Mouse (Mus musculus): ENCODE measurements around the gene Ppp4r4. TPM values are rescaled to one million over a fixed set of nuclear protein-coding genes. Genes with fewer than 3 reads are reported as not detected.

Ppp4r4 gene
- polyA plus RNA-seq, 1 experiment from 2014 or later, result 1.9 TPM

DNA sequence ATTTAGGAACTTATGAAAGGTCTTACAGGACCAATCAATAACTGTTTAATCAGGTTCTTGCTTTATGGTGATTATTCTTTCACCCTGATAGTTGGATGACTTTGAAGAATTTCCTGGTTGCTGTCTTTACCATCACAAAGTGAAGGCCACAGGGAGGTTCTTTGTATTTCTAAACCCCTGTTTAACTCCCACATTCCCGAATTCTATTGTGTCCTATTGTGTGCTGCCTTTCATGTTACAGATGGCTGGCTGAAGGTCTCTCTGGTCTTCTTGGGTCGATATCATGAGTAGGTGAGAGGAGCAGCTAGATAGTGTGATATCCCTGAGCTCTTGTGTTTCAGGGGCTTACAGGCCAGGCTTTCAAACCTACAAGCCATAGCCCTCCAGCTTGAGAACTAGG is 15.4 kb downstream of the Ppp4r4 start:
- no peaks in the 10 kb centered on the region for H3K9me3 ChIP-seq (ENCODE audit: control insufficient read depth, low read depth, low read length)
- ATAC-seq (ENCODE audit: insufficient number of reproducible peaks, insufficient read depth, low FRiP score, low read depth), result no peak
- no peak overlapping the region for H3K9ac ChIP-seq (replicated peaks; ENCODE audit: low read depth, low read length)
- H3K27me3 ChIP-seq (ENCODE audit: control insufficient read depth, insufficient read depth, low read length), result no peaks in the 10 kb centered on the region
- no peaks in the 10 kb centered on the region for H3K36me3 ChIP-seq (ENCODE audit: control insufficient read depth, insufficient read depth, low read length)
- H3K27ac ChIP-seq (ENCODE audit: low read length), result no peak overlapping the region
- no peak overlapping the region for H3K4me2 ChIP-seq (replicated peaks; ENCODE audit: low read depth, low read length)
- H3K4me3 ChIP-seq (ENCODE audit: low read depth, low read length), result no peak overlapping the region
- H3K4me1 ChIP-seq (ENCODE audit: control insufficient read depth, insufficient read depth, low read length), result no peaks in the 10 kb centered on the region
- WGBS, result 45% methylated on average over 2 of the region's 2 CpGs

DNA sequence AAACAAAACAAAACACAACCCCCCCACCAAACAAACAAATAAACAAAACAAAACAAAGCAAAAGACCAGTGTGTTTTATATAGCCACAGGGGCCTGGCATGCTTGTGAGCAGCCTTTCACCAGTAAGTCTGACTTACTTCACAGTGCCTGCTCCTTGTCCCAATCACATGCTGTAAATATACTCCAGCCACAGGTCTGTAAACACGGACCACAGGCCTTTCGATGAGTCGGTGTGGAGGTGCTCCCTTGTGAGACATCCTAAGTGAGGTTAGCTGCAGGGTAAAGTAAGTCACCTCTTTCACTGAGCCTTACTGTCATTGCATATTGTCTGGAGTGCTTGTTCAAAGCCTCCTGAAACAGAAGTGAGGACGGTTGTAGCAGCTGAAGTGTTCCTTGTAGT is 16.4 kb downstream of the Ppp4r4 start:
- no peaks in the 10 kb centered on the region for H3K27me3 ChIP-seq (ENCODE audit: control insufficient read depth, insufficient read depth, low read length)
- no peaks in the 10 kb centered on the region for H3K9me3 ChIP-seq (ENCODE audit: control insufficient read depth, low read depth, low read length)
- 70% methylated on average over 4 of the region's 4 CpGs for WGBS
- H3K4me2 ChIP-seq (replicated peaks; ENCODE audit: low read depth, low read length), result no peak overlapping the region
- H3K27ac ChIP-seq (ENCODE audit: low read length), result no peak overlapping the region
- no peak overlapping the region for H3K9ac ChIP-seq (replicated peaks; ENCODE audit: low read depth, low read length)
- no peaks in the 10 kb centered on the region for H3K36me3 ChIP-seq (ENCODE audit: control insufficient read depth, insufficient read depth, low read length)
- ATAC-seq (ENCODE audit: insufficient number of reproducible peaks, insufficient read depth, low FRiP score, low read depth), result no peak
- H3K4me1 ChIP-seq (ENCODE audit: control insufficient read depth, insufficient read depth, low read length), result no peaks in the 10 kb centered on the region
- H3K4me3 ChIP-seq (ENCODE audit: low read depth, low read length), result no peak overlapping the region

DNA sequence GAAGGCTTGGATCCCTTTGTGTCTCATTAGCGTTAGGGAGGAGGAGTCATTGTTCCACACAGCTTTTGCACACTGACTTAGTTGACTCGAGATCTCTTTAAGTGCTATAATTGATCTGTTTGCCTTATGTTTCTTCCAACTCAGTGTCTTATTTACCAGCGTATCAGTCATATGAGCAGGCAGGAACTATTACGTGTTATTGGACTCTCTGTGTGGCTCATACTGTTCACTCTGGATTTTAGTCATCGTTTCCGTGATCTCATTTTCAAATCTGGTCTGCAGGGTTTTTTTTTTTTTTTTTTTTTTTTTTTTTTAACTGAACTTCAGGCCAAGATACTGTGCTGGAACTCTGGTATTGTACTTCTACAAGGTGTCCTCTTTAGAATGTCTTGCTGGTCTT is 18.0 kb downstream of the Ppp4r4 start:
- no peaks in the 10 kb centered on the region for H3K4me1 ChIP-seq (ENCODE audit: control insufficient read depth, insufficient read depth, low read length)
- H3K9ac ChIP-seq (replicated peaks; ENCODE audit: low read depth, low read length), result no peak overlapping the region
- H3K9me3 ChIP-seq (ENCODE audit: control insufficient read depth, low read depth, low read length), result no peaks in the 10 kb centered on the region
- no peak overlapping the region for H3K27ac ChIP-seq (ENCODE audit: low read length)
- H3K27me3 ChIP-seq (ENCODE audit: control insufficient read depth, insufficient read depth, low read length), result no peaks in the 10 kb centered on the region
- 76% methylated on average over 6 of the region's 6 CpGs for WGBS
- H3K4me2 ChIP-seq (replicated peaks; ENCODE audit: low read depth, low read length), result no peak overlapping the region
- no peak overlapping the region for H3K4me3 ChIP-seq (ENCODE audit: low read depth, low read length)
- no peaks in the 10 kb centered on the region for H3K36me3 ChIP-seq (ENCODE audit: control insufficient read depth, insufficient read depth, low read length)
- ATAC-seq (ENCODE audit: insufficient number of reproducible peaks, insufficient read depth, low FRiP score, low read depth), result no peak

DNA sequence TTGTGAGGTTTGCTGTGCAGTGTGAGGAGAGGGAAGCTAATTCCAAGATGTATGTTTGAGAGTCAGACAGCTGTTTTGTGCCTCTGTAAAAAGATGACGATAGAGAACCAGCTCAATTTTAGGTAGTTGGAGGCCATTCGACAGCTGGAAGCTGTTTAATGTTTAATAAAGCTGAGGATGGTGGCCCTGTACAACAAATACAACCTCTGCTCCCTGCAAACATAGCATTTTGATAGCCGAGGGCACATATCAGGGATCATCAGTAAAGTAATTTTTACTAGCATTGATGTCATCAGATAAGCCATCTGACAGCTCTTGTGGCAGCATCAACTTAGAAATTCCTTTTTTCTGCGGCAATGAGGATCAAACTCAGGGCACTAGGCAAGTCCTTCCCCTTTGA is 19.3 kb downstream of the Ppp4r4 start:
- 43% methylated on average over 4 of the region's 4 CpGs for WGBS
- ATAC-seq (ENCODE audit: insufficient number of reproducible peaks, insufficient read depth, low FRiP score, low read depth), result no peak
- H3K4me3 ChIP-seq (ENCODE audit: low read depth, low read length), result no peak overlapping the region
- no peak overlapping the region for H3K4me2 ChIP-seq (replicated peaks; ENCODE audit: low read depth, low read length)
- no peaks in the 10 kb centered on the region for H3K27me3 ChIP-seq (ENCODE audit: control insufficient read depth, insufficient read depth, low read length)
- H3K4me1 ChIP-seq (ENCODE audit: control insufficient read depth, insufficient read depth, low read length), result no peaks in the 10 kb centered on the region
- H3K9me3 ChIP-seq (ENCODE audit: control insufficient read depth, low read depth, low read length), result no peaks in the 10 kb centered on the region
- no peaks in the 10 kb centered on the region for H3K36me3 ChIP-seq (ENCODE audit: control insufficient read depth, insufficient read depth, low read length)
- H3K27ac ChIP-seq (ENCODE audit: low read length), result no peak overlapping the region
- H3K9ac ChIP-seq (replicated peaks; ENCODE audit: low read depth, low read length), result no peak overlapping the region

DNA sequence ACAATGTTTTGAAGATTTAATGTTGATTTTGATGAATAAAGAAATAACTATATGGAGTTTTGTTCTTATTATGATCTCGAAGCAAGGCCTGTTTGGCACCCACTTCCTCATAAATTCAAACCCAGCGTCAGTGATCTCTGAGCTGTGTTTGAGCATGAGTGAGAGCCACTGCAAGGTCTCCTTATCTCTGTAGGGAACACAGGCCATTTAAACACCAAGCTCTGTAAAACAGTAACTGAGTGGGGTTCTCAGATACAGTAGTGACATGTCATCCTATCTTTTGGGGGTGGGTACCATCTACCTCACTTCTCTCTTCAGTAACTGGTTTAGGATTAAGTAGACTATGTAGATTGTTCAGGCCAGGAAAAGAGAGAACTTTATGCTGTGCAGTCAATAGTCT is 20.4 kb downstream of the Ppp4r4 start:
- Histone ChIP-seq H3K27me3 (ENCODE audit: control insufficient read depth, insufficient read depth, low read length) (no peaks in the 10 kb centered on the region), H3K4me2 (replicated peaks; ENCODE audit: low read depth, low read length) (no peak overlapping the region), H3K36me3 (ENCODE audit: control insufficient read depth, insufficient read depth, low read length) (no peaks in the 10 kb centered on the region), H3K27ac (ENCODE audit: low read length) (no peak overlapping the region), H3K9me3 (ENCODE audit: control insufficient read depth, low read depth, low read length) (no peaks in the 10 kb centered on the region), H3K4me3 (ENCODE audit: low read depth, low read length) (no peak overlapping the region), H3K4me1 (ENCODE audit: control insufficient read depth, insufficient read depth, low read length) (no peaks in the 10 kb centered on the region), H3K9ac (replicated peaks; ENCODE audit: low read depth, low read length) (no peak overlapping the region)
- WGBS, result 76% methylated on average over 2 of the region's 2 CpGs
- no peak for ATAC-seq (ENCODE audit: insufficient number of reproducible peaks, insufficient read depth, low FRiP score, low read depth)

DNA sequence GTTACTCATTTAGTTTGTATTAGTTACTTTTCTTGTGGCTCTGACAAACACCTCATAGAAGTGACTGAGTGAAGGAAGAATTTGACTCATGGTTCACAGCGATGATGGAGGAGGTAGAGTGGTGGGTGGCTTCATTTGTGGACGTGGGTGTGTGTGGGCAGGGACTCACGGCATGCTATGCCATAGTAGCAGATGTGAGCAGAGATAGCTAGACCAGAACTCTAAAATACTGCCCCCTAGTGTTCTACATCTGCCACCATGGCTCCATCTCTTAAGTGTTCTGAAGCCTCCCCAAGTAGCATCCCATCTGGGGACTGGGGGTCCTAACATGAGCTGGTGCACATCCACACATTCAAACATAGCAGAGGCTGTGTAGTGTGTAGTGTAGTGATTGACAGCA is 21.4 kb downstream of the Ppp4r4 start:
- Histone ChIP-seq H3K4me2 (replicated peaks; ENCODE audit: low read depth, low read length) (no peak overlapping the region), H3K4me1 (ENCODE audit: control insufficient read depth, insufficient read depth, low read length) (no peaks in the 10 kb centered on the region), H3K27me3 (ENCODE audit: control insufficient read depth, insufficient read depth, low read length) (no peaks in the 10 kb centered on the region), H3K36me3 (ENCODE audit: control insufficient read depth, insufficient read depth, low read length) (no peaks in the 10 kb centered on the region), H3K9ac (replicated peaks; ENCODE audit: low read depth, low read length) (no peak overlapping the region), H3K4me3 (ENCODE audit: low read depth, low read length) (no peak overlapping the region), H3K27ac (ENCODE audit: low read length) (no peak overlapping the region), H3K9me3 (ENCODE audit: control insufficient read depth, low read depth, low read length) (no peaks in the 10 kb centered on the region)
- ATAC-seq (ENCODE audit: insufficient number of reproducible peaks, insufficient read depth, low FRiP score, low read depth), result no peak
- WGBS, result 73% methylated on average over 3 of the region's 3 CpGs

DNA sequence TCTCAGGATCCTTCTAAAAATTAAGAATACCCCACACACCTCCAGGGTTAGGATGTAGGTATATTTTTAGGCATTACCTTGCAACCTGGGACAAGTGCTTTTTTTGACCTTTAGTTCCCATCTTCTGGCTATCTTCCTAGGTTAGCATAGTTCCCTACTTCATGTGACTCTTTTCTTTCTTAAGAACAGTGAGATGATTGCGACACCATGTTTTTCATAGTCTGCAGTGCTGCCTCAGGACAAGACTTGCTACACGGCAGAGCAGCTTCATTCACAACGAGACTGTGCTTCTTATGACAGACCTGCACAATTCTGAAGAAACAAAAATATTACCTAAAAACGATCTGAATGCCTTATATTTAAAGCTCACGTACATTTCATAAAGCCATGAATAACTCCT is 24.8 kb downstream of the Ppp4r4 start:
- WGBS, result 91% methylated on average over 5 of the region's 5 CpGs
- H3K4me1 ChIP-seq (ENCODE audit: control insufficient read depth, insufficient read depth, low read length), result no peaks in the 10 kb centered on the region
- H3K36me3 ChIP-seq (ENCODE audit: control insufficient read depth, insufficient read depth, low read length), result no peaks in the 10 kb centered on the region
- H3K9ac ChIP-seq (replicated peaks; ENCODE audit: low read depth, low read length), result no peak overlapping the region
- H3K4me3 ChIP-seq (ENCODE audit: low read depth, low read length), result no peak overlapping the region
- no peak for ATAC-seq (ENCODE audit: insufficient number of reproducible peaks, insufficient read depth, low FRiP score, low read depth)
- no peak overlapping the region for H3K27ac ChIP-seq (ENCODE audit: low read length)
- no peaks in the 10 kb centered on the region for H3K9me3 ChIP-seq (ENCODE audit: control insufficient read depth, low read depth, low read length)
- H3K27me3 ChIP-seq (ENCODE audit: control insufficient read depth, insufficient read depth, low read length), result no peaks in the 10 kb centered on the region
- no peak overlapping the region for H3K4me2 ChIP-seq (replicated peaks; ENCODE audit: low read depth, low read length)

DNA sequence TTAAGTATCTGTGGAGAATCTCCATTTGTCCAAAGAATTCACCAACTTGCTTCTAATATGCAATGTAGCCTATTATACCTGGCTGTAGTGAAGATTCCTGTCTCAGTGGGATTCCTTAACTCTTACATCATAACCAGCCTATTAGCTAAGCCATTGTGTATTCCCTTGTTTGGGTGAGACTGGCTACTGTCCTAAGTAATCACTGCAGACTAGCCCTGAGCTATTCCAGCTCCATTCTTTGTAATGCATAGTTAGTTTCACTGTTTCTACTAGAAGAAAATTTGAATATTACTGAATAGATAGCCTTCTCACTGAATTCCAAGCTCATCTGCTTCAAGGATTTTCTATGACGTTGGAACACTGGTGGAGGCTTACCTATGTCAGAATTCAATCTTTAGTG is 32.6 kb downstream of the Ppp4r4 start:
- Histone ChIP-seq H3K9ac (replicated peaks; ENCODE audit: low read depth, low read length) (no peak overlapping the region), H3K27me3 (ENCODE audit: control insufficient read depth, insufficient read depth, low read length) (no peaks in the 10 kb centered on the region), H3K36me3 (ENCODE audit: control insufficient read depth, insufficient read depth, low read length) (no peaks in the 10 kb centered on the region), H3K4me1 (ENCODE audit: control insufficient read depth, insufficient read depth, low read length) (no peaks in the 10 kb centered on the region), H3K9me3 (ENCODE audit: control insufficient read depth, low read depth, low read length) (no peaks in the 10 kb centered on the region), H3K4me3 (ENCODE audit: low read depth, low read length) (no peak overlapping the region), H3K27ac (ENCODE audit: low read length) (no peak overlapping the region), H3K4me2 (replicated peaks; ENCODE audit: low read depth, low read length) (no peak overlapping the region)
- ATAC-seq (ENCODE audit: insufficient number of reproducible peaks, insufficient read depth, low FRiP score, low read depth), result no peak
- 64% methylated on average over 1 of the region's 1 CpGs for WGBS

DNA sequence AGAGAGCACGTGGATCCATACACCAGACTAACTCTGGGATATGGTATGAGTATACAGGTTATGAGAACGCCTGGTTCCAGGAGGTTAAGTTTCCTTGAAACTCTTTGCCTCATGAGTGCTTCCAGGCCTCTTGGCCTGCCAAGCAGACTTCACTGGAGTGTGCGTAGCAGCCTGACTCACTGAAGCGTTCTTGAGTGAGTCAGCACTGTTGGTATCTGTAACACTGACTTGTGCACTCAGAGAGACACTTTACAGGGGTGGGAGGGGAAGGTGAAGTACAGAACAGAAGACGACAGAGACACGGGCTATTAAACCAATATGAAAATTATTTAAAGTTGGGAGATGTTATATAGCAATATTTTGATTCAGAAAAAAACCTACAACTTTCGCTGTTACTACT is 33.1 kb downstream of the Ppp4r4 start:
- Histone ChIP-seq H3K4me1 (ENCODE audit: control insufficient read depth, insufficient read depth, low read length) (no peaks in the 10 kb centered on the region), H3K9me3 (ENCODE audit: control insufficient read depth, low read depth, low read length) (no peaks in the 10 kb centered on the region), H3K27ac (ENCODE audit: low read length) (no peak overlapping the region), H3K9ac (replicated peaks; ENCODE audit: low read depth, low read length) (no peak overlapping the region), H3K36me3 (ENCODE audit: control insufficient read depth, insufficient read depth, low read length) (no peaks in the 10 kb centered on the region), H3K4me3 (ENCODE audit: low read depth, low read length) (no peak overlapping the region), H3K4me2 (replicated peaks; ENCODE audit: low read depth, low read length) (no peak overlapping the region), H3K27me3 (ENCODE audit: control insufficient read depth, insufficient read depth, low read length) (no peaks in the 10 kb centered on the region)
- WGBS, result 81% methylated on average over 7 of the region's 7 CpGs
- no peak for ATAC-seq (ENCODE audit: insufficient number of reproducible peaks, insufficient read depth, low FRiP score, low read depth)
